Mouse (Mus musculus): ENCODE results near the gene Cfap300. TPM values are rescaled to one million over a fixed set of nuclear protein-coding genes. Genes with fewer than 3 reads are reported as not detected.
A peak's percentile ranks its signal among the peaks of the same experiment; 100 is the strongest.

The Cfap300 gene
- 17.9 and 19.9 TPM in 2 replicates for polyA plus RNA-seq (2016; fragmentation: Nextera tagmentation; extraction: Ambion mirVana)

GRCm38 (mm10) chr9:8042338-8043043 lies at the start of gene Cfap300:
TSS of gene Cfap300 (minus strand) at chr9:8042823.
- Histone ChIP-seq H3K9me3 (no peaks in the 10 kb centered on the region), H3K4me3 (peak within 1 kb of the TSS; percentile 73), H3K27me3 (ENCODE audit: insufficient read depth, poor library complexity, severe bottlenecking) (no peaks in the 10 kb centered on the region), H3K36me3 (no peaks in the 10 kb centered on the region), H3K4me1 (replicated peaks) (peaks cover 14% of the 10 kb centered on the region), H3K27ac (peak within 1 kb of the TSS; percentile 91)
- peak; percentile 96 for DNase-seq (ENCODE audit: low spot score)
- WGBS: under 1% methylated on average over 39 of the region's 39 CpGs

- no peak overlapping the region for H3K4me3 ChIP-seq
- H3K27ac ChIP-seq: no peak overlapping the region
- H3K36me3 ChIP-seq: peaks cover 17% of the 10 kb centered on the region
- H3K27me3 ChIP-seq (ENCODE audit: insufficient read depth, poor library complexity, severe bottlenecking): no peaks in the 10 kb centered on the region
- no peaks in the 10 kb centered on the region for H3K9me3 ChIP-seq
- DNase-seq (ENCODE audit: low spot score): no peak
- H3K4me1 ChIP-seq (replicated peaks): no peaks in the 10 kb centered on the region
- WGBS: 94% methylated on average over 5 of the region's 5 CpGs
These were observed 36.3 kb upstream of the Cfap300 start for GRCm38 (mm10) chr9:8078882-8079281.

- no peaks in the 10 kb centered on the region for H3K9me3 ChIP-seq
- H3K36me3 ChIP-seq: peaks cover 14% of the 10 kb centered on the region
- H3K27ac ChIP-seq: no peak overlapping the region
- H3K27me3 ChIP-seq (ENCODE audit: insufficient read depth, poor library complexity, severe bottlenecking): no peaks in the 10 kb centered on the region
- no peak overlapping the region for H3K4me3 ChIP-seq
- H3K4me1 ChIP-seq (replicated peaks): no peaks in the 10 kb centered on the region
- no peak for DNase-seq (ENCODE audit: low spot score)
These were observed 31.7 kb upstream of the Cfap300 start for GRCm38 (mm10) chr9:8074345-8074744.

- H3K27ac ChIP-seq: no peak overlapping the region
- H3K27me3 ChIP-seq (ENCODE audit: insufficient read depth, poor library complexity, severe bottlenecking): no peaks in the 10 kb centered on the region
- no peak overlapping the region for H3K4me3 ChIP-seq
- 85% methylated on average over 3 of the region's 3 CpGs for WGBS
- H3K4me1 ChIP-seq (replicated peaks): no peaks in the 10 kb centered on the region
- peaks cover 13% of the 10 kb centered on the region for H3K36me3 ChIP-seq
- no peak for DNase-seq (ENCODE audit: low spot score)
- H3K9me3 ChIP-seq: no peaks in the 10 kb centered on the region
These were observed 30.7 kb upstream of the Cfap300 start for GRCm38 (mm10) chr9:8073203-8073755.

GRCm38 (mm10) chr9:8059636-8060035 lies 17.0 kb upstream of the Cfap300 start:
- 80% methylated on average over 3 of the region's 3 CpGs for WGBS
- H3K27me3 ChIP-seq (ENCODE audit: insufficient read depth, poor library complexity, severe bottlenecking): no peaks in the 10 kb centered on the region
- no peaks in the 10 kb centered on the region for H3K4me1 ChIP-seq (replicated peaks)
- H3K27ac ChIP-seq: no peak overlapping the region
- H3K9me3 ChIP-seq: no peaks in the 10 kb centered on the region
- H3K4me3 ChIP-seq: no peak overlapping the region
- no peaks in the 10 kb centered on the region for H3K36me3 ChIP-seq
- no peak for DNase-seq (ENCODE audit: low spot score)

- Histone ChIP-seq H3K4me1 (replicated peaks) (no peaks in the 10 kb centered on the region), H3K27me3 (ENCODE audit: insufficient read depth, poor library complexity, severe bottlenecking) (no peaks in the 10 kb centered on the region), H3K9me3 (no peaks in the 10 kb centered on the region), H3K36me3 (no peaks in the 10 kb centered on the region), H3K4me3 (no peak overlapping the region), H3K27ac (no peak overlapping the region)
- no peak for DNase-seq (ENCODE audit: low spot score)
- WGBS: 47% methylated on average over 1 of the region's 1 CpGs
These were observed 12.2 kb upstream of the Cfap300 start for GRCm38 (mm10) chr9:8054831-8055230.

GRCm38 (mm10) chr9:8043044-8043387 lies 393 bp upstream of the Cfap300 start:
- Histone ChIP-seq H3K4me1 (replicated peaks) (peaks cover 14% of the 10 kb centered on the region), H3K9me3 (no peaks in the 10 kb centered on the region), H3K27ac (peak overlapping the region; percentile 91), H3K36me3 (no peaks in the 10 kb centered on the region), H3K4me3 (peak overlapping the region; percentile 73), H3K27me3 (ENCODE audit: insufficient read depth, poor library complexity, severe bottlenecking) (no peaks in the 10 kb centered on the region)
- 29% methylated on average over 5 of the region's 5 CpGs for WGBS
- no peak for DNase-seq (ENCODE audit: low spot score)

- H3K27me3 ChIP-seq (ENCODE audit: insufficient read depth, poor library complexity, severe bottlenecking): no peaks in the 10 kb centered on the region
- DNase-seq (ENCODE audit: low spot score): no peak
- H3K27ac ChIP-seq: no peak overlapping the region
- WGBS: 30% methylated on average over 7 of the region's 7 CpGs
- H3K4me3 ChIP-seq: no peak overlapping the region
- H3K9me3 ChIP-seq: no peaks in the 10 kb centered on the region
- H3K36me3 ChIP-seq: 0 out of 2 replicates have a peak, but pooled peaks cover 8% of the 10 kb centered on the region
- 0 out of 2 replicates have a peak, but pooled peaks cover 4% of the 10 kb centered on the region for H3K4me1 ChIP-seq (replicated peaks)
These were observed 7.1 kb downstream of the Cfap300 start for GRCm38 (mm10) chr9:8035546-8035945.

- Histone ChIP-seq H3K4me1 (replicated peaks) (0 out of 2 replicates have a peak, but pooled peaks cover 4% of the 10 kb centered on the region), H3K27me3 (ENCODE audit: insufficient read depth, poor library complexity, severe bottlenecking) (no peaks in the 10 kb centered on the region), H3K9me3 (no peaks in the 10 kb centered on the region), H3K4me3 (no peak overlapping the region), H3K27ac (no peak overlapping the region), H3K36me3 (0 out of 2 replicates have a peak, but pooled peaks cover 8% of the 10 kb centered on the region)
- no peak for DNase-seq (ENCODE audit: low spot score)
- WGBS: 50% methylated on average over 4 of the region's 4 CpGs
These were observed 7.5 kb downstream of the Cfap300 start for GRCm38 (mm10) chr9:8035091-8035490.

GRCm38 (mm10) chr9:8034143-8034542 lies 8.5 kb downstream of the Cfap300 start:
- no peaks in the 10 kb centered on the region for H3K27me3 ChIP-seq (ENCODE audit: insufficient read depth, poor library complexity, severe bottlenecking)
- H3K9me3 ChIP-seq: no peaks in the 10 kb centered on the region
- no peak overlapping the region for H3K4me3 ChIP-seq
- WGBS: 81% methylated on average over 1 of the region's 1 CpGs
- no peak overlapping the region for H3K27ac ChIP-seq
- 0 out of 2 replicates have a peak, but pooled peaks cover 4% of the 10 kb centered on the region for H3K4me1 ChIP-seq (replicated peaks)
- no peak for DNase-seq (ENCODE audit: low spot score)
- H3K36me3 ChIP-seq: 0 out of 2 replicates have a peak, but pooled peaks cover 8% of the 10 kb centered on the region

GRCm38 (mm10) chr9:8032847-8033246 lies 9.8 kb downstream of the Cfap300 start:
- Histone ChIP-seq H3K27me3 (ENCODE audit: insufficient read depth, poor library complexity, severe bottlenecking) (no peaks in the 10 kb centered on the region), H3K4me1 (replicated peaks) (0 out of 2 replicates have a peak, but pooled peaks cover 4% of the 10 kb centered on the region), H3K9me3 (no peaks in the 10 kb centered on the region), H3K4me3 (no peak overlapping the region), H3K36me3 (0 out of 2 replicates have a peak, but pooled peaks cover 8% of the 10 kb centered on the region), H3K27ac (no peak overlapping the region)
- DNase-seq (ENCODE audit: low spot score): no peak
- 79% methylated on average over 5 of the region's 5 CpGs for WGBS

- Histone ChIP-seq H3K4me1 (replicated peaks) (no peaks in the 10 kb centered on the region), H3K4me3 (no peak overlapping the region), H3K9me3 (no peaks in the 10 kb centered on the region), H3K36me3 (no peaks in the 10 kb centered on the region), H3K27me3 (ENCODE audit: insufficient read depth, poor library complexity, severe bottlenecking) (no peaks in the 10 kb centered on the region), H3K27ac (no peak overlapping the region)
- DNase-seq (ENCODE audit: low spot score): no peak
- WGBS: 90% methylated on average over 5 of the region's 5 CpGs
These were observed 24.0 kb downstream of the Cfap300 start for GRCm38 (mm10) chr9:8018609-8019008.

GRCm38 (mm10) chr9:8017253-8017913 lies 25.2 kb downstream of the Cfap300 start:
- H3K4me1 ChIP-seq (replicated peaks): no peaks in the 10 kb centered on the region
- no peak overlapping the region for H3K27ac ChIP-seq
- WGBS: 59% methylated on average over 16 of the region's 20 CpGs
- no peaks in the 10 kb centered on the region for H3K36me3 ChIP-seq
- no peaks in the 10 kb centered on the region for H3K27me3 ChIP-seq (ENCODE audit: insufficient read depth, poor library complexity, severe bottlenecking)
- no peak overlapping the region for H3K4me3 ChIP-seq
- no peak for DNase-seq (ENCODE audit: low spot score)
- H3K9me3 ChIP-seq: no peaks in the 10 kb centered on the region

Data from hindbrain, embryonic 10.5 days (tissue).